Mouse (Mus musculus) heart, postnatal 25 days (tissue): ENCODE data around the gene Pik3c2b. TPM values are rescaled to one million over a fixed set of nuclear protein-coding genes. Genes with fewer than 3 reads are reported as not detected.

Experiments used
- DNase-seq: peaks from one replicate; pipeline ENCODE4 v3.0.0; 2022; ENCODE audit warnings: low spot score
- intact Hi-C: fragments of 180-260 bp; cut with DNase I; formaldehyde crosslinking; loops from one replicate; pipeline ENCODE4 v1.15.1; 2025
- total RNA-seq, 2 experiments: library from RNA; stranded (reverse); gene quantifications; 2 replicates each; pipeline ENCODE4 v1.2.3; 2021

The Pik3c2b gene
- total RNA-seq, 2 experiments from 2014 or later = 19.9 to 21.2 TPM

DNA sequence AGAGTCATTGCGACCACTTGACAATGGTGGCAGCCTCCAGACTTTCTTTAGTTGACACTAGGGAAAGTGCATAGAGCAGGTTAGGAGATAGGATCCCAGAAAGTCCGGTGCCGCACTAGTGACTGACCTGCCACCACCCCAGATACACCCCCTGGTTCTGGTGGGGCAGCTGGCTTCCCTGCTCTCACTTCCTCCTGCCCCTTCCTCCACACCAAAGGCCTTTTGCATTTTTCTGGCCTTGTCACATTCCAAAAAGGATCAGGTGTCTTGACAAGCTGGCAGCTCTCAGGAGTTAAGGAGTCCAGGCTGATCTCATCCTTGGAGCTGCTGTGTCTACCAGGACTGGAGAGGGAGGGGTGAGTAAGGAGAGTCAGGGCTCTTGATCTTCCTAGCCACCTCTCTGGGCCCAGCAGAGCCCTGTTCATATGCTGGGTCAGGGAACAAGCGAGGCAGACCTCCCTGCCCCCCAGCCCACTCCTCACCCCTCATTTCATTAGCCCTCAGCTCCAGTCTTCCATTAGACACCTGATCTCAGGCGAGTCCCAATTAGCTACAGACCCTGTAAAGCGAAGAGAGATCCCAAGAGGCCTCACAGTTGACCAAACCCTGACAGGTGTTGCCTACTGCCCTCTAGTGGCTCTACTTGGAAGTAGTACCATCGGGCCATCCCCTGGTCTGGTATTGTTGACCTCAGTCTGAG is 41.9 kb downstream of the Pik3c2b start:
- no peak for DNase-seq
- intact Hi-C loops = loop anchor here (1.0 to 2.0 kb wide), 2 partner anchors 41 to 48 kb away; no protein-coding TSS in a partner anchor

DNA sequence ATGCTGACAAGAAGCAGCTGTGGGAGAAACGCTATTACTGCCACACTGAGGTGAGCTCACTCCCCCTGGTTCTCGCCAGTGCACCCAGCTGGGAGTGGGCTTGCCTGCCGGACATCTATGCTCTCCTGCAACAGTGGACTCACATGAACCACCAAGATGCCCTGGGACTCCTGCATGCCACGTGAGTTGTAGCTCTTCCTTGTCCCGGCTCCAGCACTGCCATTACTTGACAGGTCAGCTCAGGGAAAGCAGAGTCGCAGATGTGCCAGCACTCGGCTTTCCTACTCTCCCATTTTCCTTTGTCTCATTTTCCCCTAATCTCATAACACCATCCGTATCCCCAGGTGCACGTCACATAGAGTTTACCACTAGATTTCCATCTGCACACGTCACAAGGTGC is 42.7 kb downstream of the Pik3c2b start:
- DNase-seq = no peak
- intact Hi-C loops = no loop called here

DNA sequence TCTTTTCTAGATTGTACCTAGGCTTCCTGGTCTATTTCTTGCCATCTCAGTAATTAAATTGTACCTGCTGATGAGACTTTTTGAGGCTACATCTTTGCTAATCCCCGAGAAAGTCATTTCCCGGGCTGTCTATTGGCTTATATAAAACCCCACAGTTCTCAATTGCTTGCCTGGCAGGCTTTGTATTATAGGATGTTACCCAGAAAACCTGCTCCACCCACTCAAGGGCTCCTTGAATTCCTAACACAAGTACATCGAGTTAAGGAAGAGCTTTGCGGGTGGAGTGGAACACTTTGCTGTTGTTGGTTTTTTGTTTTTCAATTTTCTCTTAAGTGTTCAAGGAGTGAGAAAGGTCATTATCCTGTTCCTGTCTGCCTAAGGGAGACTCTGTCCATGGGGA is 43.9 kb downstream of the Pik3c2b start:
- intact Hi-C loops = no loop called here
- no peak for DNase-seq

DNA sequence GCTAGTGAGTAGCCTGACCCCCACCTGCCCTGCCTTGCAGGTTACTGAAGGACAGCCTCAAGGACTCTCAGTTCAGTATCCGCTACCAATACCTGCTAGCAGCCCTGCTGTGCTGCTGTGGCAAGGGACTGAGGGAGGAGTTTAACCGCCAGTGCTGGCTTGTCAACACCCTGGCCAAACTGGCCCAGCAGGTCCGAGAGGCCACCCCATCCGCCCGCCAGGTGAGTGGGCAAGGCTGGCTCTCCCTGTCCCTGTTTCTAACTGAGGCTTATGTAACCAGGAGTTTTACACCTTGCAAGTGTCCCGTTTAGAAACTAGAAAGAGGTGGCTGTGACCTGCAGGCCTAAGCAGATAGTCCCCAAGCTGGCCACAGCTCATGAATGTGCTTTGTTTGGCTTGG is 45.2 kb downstream of the Pik3c2b start:
- DNase-seq = no peak
- intact Hi-C loops = no loop called here

DNA sequence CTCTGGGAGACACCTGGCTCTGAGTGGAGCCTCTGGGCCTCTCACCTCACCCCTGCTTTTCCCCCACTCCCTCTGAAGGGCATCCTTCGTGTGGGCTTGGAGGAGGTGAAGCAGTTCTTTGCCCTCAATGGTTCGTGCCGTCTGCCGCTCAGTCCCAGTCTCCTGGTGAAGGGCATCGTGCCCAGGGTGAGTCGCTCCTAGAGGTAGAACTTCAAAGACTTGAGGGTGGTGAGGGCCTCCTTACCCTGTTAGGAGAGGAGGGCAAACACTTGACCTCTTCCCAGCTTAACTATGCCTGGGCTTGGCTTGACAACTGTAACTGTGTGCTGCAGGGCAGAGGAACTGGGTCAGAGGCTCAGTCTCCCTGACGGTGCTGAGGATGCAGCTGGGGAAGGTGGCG is 46.0 kb downstream of the Pik3c2b start:
- no peak for DNase-seq
- intact Hi-C loops = no loop called here

DNA sequence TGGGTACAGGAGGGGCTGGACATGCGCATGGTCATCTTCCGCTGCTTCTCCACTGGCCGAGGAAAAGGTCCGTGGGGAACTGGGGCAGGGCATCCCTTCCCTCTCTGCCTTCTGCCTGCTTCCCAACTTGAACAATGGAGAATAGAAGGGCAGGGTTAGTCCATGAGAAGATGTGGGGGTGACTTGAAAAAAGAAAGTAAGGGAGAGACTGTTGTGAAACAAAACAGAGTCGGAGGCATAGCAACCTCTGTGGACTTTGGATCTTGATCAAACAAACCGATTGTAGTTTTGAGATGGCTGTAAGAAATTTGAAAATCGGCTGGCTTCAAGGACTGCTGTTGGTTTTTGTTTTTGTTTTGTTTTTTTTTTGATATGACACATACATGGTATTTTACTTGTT is 48.3 kb downstream of the Pik3c2b start:
- no peak for DNase-seq
- intact Hi-C loops = no loop called here

DNA sequence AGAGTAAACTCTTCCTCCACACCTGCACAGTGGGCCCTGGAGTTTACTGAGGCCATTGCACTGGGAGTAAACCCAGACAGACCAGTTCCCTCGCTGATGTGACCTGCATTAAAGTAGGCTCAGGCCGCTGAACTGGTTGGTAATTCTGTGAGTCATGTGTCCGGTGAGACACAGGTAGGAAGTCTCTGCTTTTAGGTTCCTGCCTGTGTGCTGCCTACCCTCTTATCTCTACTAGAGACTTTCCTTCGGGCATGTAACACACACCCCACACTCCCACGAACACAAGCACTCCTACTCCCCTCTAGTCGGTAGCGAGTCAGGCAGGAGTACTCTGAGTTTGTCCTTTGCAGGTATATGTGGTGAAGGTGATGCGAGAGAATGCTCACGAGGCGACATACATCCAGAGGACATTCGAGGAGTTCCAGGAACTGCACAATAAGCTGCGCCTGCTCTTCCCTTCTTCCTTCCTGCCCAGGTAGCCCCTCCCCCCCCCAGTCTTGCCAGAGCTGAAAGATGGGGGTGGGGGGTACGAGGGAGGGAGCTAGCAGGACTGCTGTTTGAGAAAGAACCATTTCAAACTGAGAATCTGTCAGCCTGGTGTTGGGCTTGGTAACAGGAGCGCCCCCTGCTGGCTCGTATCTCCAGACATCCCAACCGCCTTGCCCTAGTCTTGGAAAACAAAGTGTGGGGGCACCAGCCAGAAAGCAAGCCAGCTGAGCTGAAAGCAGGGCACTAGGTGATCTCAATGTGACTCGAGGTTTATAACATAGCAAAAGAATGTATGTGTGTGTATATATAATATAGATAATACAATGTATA is 55.7 kb downstream of the Pik3c2b start:
- intact Hi-C loops = loop anchor here (1.0 kb wide), 1 partner anchor 62 kb away; no protein-coding TSS in a partner anchor

DNA sequence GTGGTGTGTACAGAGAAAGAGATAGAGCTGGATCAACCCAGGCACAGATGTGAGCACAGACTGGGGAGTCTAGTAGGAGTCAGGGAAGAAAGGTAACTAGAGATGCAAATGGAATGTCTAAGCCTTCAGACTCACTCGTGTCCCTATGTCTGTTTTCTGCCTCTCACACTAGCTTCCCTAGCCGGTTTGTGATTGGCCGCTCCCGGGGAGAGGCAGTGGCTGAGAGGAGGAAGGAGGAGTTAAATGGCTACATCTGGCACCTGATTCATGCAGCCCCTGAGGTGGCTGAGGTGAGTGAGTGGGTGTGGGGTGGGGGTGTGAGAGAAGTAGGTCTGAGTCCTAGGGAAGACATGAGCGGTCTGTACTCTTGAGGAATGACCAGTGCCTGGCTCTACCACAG is 56.6 kb downstream of the Pik3c2b start:
- DNase-seq = no peak
- intact Hi-C loops = no loop called here

More for the DNA sequence above, 55.7 kb downstream of the Pik3c2b start:
- DNase-seq = peak; percentile 42

DNA sequence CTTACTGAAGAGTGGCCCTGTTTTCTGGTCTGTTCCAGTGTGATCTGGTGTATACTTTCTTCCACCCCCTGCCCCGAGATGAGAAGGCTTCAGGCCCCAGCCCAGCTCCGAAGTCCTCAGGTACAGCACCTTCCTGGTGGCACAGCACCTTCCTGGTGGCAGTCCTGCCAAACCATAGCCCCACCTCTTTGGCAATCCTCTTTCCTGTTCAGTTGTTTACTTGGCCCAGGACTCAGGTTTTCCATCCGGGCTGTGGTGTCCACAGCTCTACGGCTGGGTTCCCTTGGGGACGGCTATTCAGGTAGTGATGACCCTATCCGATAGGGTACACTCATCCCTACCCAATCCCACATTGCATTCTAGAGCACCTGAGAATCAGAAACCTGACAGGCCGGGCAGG is 57.8 kb downstream of the Pik3c2b start:
- no peak for DNase-seq
- intact Hi-C loops = no loop called here

DNA sequence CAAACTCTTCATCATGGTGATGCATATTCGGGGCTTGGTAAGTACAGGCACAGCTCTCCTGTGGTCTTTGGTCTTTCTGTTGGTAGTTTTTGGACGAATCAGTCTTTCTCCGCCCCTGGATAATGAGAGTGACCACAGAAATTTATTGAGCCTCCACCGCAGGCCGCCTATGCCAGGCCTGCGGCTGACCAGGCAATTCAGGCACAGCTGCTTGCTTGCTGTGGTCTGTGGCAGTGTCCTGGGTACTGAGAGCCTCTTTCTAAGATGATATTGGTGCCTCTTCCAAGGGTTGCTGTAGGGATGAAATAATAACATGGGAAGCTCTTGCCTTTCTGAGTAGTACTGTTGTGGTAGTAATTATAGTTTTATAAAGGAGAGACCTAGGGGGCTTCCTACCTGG is 58.4 kb downstream of the Pik3c2b start:
- intact Hi-C loops = no loop called here
- DNase-seq = no peak

DNA sequence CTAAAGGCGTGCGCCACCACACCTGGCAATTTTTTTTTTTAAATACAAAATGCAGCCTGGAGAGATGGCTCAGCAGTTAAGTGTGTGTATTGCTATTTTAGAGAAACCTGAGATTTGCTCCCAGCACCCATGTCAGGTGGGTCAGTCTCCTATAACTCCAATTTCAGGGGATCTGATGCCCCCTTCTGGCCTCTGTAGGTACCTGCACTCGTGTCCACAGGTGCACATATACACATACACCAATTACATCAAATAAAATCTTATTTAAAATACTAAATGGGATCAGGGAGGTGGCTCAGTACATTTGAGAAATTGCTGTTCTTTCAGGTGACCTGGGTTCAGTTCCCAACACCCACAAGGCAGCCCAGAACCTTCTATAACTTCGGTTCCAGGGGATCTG is 70.6 kb downstream of the Pik3c2b start:
- intact Hi-C loops = no loop called here

DNA sequence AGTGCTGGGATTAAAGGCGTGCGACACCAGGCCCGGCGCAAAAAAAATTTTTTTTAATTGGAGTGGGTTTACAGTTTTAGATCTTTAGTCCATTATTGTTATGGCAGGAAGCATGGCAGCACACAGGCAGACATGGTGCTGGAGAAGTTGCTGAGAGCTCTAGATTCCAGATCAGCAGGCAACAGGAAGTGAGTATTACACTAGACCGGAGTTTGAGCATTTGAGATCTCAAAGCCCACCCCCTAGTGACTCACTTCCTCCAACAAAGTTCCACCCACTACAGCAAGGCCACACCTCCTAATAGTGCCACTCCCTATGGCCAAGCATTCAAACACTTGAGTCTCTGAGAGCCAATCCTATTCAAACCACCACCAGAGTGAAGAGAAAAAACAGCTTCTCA is 72.7 kb downstream of the Pik3c2b start:
- intact Hi-C loops = no loop called here
- DNase-seq = no peak

More for the DNA sequence above, 70.6 kb downstream of the Pik3c2b start:
- no peak for DNase-seq

DNA sequence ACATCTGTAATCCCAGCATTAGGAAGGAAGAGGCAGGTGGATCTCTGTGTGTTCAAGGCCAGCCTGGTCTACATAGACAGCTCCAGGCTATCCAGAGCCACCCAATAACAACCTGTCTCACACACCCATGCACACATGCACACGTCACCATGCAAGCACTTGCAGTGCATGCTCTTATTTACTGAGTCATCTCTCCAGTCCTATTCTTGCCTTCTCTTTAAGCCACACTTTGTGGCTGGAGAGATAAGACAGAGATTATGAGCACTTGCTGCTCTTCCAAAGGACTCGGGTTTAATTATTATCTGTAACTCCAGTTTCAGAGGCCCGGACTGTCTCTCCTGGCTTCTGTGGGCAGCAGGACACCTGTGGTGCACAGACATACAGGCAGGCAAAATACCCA is 73.4 kb downstream of the Pik3c2b start:
- intact Hi-C loops = no loop called here

DNA sequence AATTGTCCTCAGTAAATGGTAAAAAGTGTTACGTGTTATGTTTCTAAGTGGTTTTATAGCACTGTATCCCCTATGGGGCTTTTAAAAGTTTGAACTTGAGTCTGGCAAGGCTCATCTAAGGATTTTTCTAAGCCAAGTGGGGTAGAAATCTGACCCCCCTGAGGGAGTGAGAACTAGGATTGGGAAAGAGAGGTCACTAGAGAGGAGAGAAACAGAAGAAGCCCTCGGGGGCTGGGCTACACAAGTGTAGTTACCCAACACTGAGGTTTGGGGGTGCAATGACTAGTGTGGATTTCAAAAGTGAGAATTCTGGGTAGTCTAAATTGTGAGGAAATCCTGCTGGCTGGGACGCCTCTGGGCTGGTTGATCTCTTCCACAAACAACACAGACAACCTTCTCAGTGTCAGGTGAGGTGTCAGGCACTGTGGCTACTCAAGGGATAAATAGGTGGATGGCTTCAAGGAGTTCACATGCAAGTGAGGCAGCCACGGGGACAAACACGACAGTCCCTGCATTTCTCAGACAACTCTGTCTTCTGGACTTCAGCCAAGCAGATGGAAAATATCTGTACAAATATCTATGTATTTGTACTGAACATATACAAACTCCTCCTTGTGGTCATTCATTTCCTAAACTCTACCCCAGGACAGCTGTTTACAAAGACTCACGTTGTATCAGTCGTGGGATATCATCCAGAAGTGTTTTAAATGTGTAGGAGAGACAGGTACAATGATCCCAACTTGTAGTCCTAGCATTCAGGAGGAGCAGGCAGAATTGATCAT is 74.7 kb downstream of the Pik3c2b start:
- intact Hi-C loops = no loop called here
- DNase-seq = no peak

More for the DNA sequence above, 73.4 kb downstream of the Pik3c2b start:
- no peak for DNase-seq

DNA sequence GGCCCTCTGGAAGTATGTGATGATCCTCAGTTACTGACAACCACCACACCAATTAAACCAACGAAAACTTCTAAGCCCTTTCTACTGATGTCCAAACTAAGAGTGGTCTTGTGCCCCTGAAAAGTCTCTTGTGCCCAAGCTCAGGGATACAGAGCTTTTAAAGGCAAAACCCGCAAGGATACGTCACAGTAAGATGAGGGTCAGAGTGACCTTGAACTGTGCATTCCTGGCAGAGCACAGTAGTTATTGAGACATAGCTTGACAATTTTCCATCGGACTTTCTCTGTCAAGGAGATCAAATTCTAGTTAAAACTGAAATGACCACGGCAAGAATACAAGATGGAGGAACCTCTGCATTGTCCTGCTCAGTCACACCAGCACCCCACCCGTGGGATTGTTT is 75.8 kb downstream of the Pik3c2b start:
- intact Hi-C loops = no loop called here
- DNase-seq = no peak

DNA sequence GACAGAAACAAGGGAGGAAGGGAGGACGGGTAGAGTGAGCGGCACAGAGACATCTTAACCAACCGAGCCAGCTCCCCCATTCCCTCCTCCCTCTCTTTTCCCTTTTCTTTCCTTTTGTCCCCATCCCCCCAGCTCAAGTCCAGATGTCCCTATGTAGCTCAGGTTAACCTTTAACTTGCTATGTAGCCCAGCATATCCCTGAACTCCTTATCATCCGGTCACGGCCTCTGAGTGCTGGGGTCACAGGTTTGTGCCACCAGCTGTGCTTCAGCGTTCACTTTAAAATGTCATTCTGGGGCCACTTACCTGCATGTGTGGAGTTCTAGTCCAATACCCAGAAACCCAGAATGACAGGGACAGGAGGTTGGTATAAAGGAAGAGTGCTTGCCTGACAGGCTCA is 78.7 kb downstream of the Pik3c2b start:
- DNase-seq = no peak
- intact Hi-C loops = no loop called here

DNA sequence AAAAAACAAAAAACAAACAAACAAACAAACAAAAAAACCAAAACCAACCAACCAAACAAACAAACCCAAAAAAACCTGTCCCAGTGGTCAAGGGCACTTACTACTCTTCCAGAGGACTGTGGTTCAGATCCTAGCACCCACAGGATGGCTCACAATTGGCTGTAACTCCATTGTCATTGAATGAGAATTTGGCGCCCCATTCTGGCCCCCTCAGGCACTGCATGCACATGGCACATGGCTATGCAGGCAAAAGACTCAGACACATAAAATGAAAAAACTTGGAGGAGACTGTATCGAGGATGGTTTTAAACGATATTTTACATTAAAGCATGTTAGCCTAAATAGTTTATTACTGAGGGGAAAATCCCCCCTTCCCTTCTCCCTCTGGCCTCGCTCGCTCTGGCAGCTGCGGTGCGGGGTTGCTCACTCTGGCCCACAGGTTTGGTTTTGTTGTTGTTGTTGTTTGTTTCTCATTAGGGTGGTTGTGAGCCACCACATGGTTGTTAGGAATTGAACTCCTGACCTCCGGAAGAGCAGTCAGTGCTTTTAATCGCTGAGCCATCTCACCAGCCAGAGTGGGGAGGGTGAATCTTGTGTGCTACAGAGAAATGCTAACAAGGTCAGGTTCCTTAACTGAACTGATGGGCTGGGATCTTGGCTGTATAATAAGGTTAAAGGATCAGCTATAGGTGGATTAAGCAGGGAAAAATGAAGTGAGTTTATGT is 80.3 kb downstream of the Pik3c2b start:
- intact Hi-C loops = no loop called here
- DNase-seq = no peak

DNA sequence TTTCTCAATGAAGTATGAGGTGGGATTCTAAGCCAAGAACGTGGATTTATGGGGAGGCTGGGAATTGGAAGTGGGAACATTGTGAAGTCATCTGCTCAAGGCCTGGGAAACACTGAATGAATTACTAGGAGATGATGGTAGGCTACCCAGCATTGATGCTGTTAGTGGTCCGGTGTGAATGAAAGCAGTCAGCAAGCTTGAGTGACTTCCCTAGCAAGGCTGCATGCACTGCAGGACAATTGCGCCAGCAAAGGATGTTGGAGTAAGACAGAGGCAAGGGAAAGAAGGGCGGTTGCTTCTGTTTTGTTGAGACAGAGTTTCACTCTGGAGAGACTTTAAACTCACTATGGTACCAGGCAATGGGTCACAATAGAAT is 80.9 kb downstream of the Pik3c2b start:
- no peak for DNase-seq
- intact Hi-C loops = no loop called here

DNA sequence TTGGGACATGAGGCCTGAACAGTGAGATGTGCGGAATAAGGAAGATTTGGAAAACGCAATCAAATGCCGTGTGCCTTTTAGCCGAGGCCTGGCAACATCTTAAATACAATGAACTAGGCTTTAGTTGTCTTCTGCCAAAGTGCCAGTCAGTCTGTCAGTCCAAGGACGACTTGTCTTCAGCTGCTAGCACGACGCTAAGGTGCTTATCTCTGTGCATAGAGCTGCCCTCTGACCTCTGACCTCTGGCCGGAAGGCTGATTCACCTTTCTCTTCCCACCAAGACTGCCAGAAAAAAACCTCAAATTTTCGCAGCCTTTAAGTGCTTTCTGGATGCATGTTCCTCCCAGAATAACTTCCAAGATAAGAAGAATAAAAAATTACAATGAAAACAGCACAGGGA is 81.9 kb downstream of the Pik3c2b start:
- intact Hi-C loops = no loop called here
- no peak for DNase-seq
